Mouse (Mus musculus) kidney, adult 2 months (tissue): ENCODE results near the gene Snx29.

Experiments
- CTCF ChIP-seq: fragments of 200-500 bp; conservative IDR thresholded peaks from 2 replicates; pipeline ENCODE4 v1.5.1; 2011; ENCODE audit warnings: low read depth, mild to moderate bottlenecking, control low read depth, low read length, moderate library complexity, mixed read lengths; ENCODE audit not compliant: insufficient read depth, insufficient read length
- POLR2A ChIP-seq: fragments of 200-500 bp; IDR thresholded peaks from one replicate; pipeline ENCODE4 v1.6.1; 2011; ENCODE audit warnings: low read depth, low read length, control low read depth

- TF ChIP-seq CTCF (no peak), POLR2A (no peak)
These were observed 42.9 kb downstream of the Snx29 start for GRCm38 (mm10) chr16:11365626-11366025.
